Mouse (Mus musculus): ENCODE measurements around the gene Ttc19.
A peak's percentile ranks its signal among the peaks of the same experiment; 100 is the strongest.
"Not testable (repeated sequence)": the region's sequence is repeated elsewhere in the genome, so short reads cannot be mapped to it uniquely, and the experiment has no call there.

Ttc19 gene

DNA sequence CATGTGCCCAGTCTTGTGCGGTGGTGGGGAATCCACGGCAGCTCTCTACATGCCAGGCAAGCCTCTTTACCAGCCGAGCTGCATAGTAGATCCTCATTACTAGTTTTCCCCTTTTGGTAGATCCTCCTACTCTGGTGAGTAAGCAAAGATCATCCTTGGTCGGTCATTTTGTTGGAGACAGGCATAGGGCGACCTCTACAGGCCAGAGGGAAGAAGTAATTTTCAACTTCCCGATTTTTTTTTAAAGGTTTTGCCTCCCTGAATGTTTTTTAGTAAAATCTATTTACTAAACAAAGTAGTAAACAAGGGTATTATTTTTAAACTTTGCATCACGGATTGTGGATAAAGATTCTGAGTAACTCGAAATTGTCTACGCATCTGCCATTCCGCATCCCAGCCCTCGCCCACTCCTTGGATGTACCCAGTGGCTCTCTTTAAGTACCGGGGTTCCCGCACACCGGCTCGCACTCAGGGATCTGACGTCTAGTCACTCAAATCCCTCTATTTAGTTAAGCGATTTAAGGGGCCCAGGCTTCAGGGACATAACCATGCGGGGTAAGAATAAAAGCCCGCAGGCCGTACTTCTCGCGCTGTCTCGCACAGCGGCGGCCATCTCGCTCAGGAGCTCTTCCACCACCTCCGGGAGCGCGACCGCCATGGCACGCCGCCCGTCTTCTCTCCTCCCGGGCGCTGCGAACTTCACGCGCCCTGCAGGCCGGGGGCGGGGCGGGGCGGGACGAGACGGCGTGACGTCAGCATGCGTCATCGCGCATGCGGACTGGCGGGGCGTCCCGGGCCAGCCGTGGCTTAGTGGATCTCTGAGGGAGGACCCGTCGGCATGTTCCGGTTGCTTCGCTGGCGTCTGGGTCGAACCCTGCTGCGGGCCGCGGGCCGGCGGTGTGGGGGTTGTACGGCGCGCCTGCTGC, at the start of gene Ttc19, which contains the start of gene Zswim7:
Ttc19 (plus strand) TSS at position 799 of the 926 bp plus-strand sequence.
Zswim7 (minus strand) TSS at position 701 of the 926 bp plus-strand sequence.
- peak; percentile 90 for DNase-seq

DNA sequence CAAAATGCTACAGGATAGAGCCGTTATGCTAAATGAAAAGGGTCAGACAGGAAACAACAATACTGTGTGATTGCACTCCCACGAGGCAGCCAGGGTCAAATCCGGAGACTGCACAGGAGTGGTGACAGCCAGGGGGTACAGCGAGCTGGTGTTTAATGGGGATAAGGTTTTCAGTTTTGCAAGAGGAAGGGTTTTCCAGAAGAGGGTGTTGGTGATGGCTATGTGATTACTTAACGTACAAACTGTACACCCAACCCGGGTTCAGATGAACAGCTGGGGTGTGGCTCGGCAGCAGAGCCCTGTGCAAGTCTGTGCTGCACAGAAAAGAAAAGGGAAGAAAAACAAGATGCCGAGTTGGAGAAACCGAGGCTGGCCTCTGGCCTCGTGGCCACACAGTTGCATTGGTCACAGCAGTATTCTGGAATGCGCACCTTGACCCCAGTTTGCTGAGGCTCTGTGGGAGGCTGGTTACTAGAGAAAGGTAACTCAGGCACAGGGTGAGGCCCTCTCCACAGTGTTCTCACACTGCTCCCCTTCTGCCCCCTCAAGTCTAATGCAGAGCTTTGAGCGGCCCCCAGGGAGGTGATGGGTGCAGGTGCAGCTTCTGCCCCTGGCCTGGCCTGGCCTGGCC, 40.5 kb upstream of the Ttc19 start:
- DNase-seq, result no peak

DNA sequence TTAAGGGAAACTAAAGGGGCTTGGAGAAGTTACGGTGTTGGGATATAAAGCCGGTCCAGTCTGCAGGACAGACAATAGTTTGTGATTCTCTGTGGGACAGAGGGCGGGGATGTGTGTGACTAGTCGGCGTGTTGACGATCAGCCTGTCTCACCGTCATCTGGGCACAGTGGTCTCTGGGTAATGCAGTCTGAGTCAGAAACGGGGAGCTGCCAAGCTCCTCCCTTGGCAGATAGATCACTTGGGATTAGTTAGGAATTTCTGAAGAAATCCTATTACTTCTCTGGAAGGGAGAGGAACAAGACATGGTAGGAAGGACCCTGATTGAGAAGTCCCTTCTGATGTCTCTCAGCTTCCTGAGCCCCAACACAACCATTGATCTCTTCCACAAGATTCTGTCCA, 37.4 kb upstream of the Ttc19 start:
- no peak for DNase-seq

DNA sequence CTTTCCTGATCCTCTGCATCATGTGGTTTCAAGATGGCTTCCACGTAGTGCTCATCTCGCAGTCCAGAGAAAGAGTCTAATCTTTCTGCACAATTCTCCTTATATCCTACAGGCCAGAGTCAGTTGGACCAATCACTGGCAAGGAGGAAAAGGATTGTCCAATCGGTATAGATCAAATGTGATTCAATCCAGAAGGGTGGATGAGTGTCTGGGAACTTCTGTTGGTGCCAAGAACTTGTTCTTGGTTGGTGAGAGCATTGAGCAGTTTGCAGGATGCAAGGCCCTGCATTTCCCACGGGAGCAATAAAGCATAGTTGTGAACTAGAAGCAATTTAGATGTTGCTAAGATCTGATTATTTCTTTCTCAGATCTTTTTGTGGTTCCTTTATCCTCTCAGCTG, 36.8 kb upstream of the Ttc19 start:
- DNase-seq, result no peak

DNA sequence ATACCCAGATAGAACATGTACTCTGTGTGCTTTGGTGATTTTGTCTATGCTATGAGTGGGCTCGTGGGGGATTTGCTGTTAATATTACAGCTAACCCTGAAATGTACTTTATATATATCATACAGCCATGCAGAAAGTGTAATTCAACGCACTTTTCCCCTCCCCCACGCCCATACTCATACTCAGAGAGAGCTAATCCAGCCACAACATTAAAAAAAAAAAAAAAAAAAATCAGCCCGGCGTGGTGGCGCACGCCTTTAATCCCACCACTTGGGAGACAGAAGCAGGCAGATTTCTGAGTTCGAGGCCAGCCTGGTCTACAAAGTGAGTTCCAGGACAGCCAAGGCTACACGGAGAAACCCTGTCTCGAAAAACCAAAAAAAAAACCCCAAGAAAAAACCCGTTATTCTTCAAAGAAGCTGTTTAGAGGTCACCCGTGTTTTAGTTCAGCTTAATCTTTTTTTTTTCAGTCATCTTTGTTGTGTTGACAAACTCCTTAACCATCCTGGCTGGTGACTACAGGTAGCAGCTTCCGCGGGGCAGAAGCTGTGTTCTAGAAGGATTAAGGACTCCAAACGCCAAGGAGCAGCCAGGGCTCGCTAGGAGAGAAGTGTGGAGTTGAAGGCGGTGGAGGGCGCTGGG, 33.4 kb upstream of the Ttc19 start:
- no peak for DNase-seq

DNA sequence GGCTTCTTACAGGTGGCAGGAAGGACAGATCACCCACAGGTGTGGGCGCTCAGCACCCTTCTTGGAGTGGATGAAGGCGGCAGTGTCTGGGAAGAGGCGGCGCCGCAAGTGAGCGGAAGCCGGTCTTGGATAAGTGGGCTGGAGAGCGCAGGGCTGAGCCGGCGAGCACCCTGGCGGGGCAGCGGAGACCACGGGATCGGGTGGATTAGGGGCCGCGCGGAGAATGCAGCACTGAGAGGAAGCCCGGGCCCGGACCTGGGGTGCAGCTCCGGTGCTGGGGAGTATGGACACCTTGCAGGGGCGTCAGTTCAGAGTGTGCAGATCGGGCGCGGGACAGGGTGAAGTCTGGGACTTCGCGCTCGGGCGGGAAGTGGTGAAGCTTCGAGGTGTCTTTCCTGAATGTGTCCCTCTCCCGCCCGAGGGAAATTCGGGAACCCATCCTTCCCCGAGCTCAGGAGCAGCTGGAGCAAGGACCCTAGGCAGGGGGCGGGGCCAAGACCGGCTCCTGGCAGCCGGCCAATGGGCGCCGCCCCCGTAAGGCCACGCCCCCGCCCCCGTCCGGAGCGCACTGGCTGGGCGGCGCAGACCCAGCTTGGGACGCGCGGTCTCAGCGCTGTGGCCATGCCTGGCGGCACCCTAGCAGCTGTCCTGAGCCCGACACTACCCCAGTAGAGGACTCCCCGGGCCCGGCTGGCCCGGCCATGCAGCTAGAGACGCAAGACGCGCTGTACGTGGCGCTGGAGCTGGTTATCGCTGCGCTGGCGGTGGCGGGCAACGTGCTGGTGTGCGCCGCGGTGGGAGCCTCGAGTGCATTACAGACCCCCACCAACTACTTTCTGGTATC, 32.6 kb upstream of the Ttc19 start, which contains the start of gene Adora2b:
Adora2b (plus strand) TSS at position 584 of the 844 bp plus-strand sequence.
- peak; percentile 14 for DNase-seq

DNA sequence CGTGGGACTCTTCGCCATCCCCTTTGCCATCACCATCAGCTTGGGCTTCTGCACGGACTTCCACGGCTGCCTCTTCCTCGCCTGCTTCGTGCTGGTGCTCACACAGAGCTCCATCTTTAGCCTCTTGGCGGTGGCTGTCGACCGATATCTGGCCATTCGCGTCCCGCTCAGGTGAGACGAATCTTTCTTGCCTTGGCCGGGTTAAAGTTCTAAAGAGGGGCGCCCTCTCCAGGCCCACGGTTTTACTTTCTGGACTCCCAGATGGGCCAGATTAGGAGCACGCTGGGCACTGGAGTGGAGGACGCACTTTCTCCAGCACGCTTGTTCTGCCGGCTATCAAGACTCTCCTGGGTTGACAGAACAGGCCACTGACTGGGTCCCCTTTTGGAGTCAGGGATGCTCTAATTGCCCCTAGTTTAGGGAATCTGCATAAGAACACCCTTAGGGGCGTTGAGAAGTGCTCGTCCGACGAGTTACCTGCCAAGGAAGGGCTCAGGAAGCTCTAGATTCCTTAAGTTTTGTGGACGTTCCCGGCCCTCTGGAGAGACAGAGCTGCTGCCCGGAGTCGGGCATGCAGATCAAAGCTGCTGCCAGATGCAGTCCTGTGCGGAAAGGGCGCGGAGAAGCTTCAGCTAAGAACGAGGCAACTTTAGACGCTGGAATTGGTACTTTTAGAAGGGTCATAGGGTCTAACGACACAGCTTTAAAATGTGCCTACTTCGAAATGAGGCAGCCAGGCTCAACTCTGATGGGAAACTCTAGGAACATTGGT, 31.8 kb upstream of the Ttc19 start:
- peak; percentile 27 for DNase-seq

DNA sequence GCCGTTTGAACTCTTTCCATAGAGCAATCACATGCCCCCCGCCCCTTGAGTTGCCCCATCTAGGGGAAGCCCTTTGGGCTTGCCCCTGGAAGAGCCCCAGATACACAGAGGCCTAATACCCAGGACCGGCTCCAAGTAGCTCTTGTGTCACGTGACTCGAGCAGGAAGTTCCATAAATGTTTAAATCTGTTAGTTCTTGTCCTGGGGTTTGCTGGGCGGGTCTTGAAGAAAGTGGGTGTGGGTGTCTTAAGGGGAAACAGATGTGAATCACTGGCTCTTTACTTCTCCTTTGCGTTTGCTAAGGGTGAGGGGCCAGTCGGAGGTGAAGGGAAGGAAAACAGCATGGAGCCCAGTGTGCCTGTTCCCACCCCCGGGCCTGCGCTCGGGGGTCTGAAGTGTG, 30.2 kb upstream of the Ttc19 start:
- DNase-seq, result no peak

DNA sequence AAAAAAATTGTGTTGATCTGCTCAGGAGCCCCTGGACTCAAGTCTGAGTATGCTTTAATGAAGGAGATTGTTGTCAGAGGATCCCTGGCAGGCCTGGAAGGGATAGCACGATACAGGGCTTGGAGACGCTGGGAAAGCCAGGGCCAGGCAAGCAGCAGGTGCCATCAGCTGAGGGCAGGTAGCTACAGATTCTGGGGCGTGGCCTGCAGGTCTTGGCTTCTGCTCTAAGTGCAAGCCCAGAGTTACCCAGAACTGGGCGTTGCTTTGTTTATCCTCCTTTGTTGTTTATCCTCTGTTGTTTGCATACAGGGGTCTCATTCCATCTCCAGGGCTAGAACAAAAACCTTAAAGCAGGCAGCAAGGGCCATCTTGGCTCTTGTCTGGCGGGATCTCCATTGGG, 27.9 kb upstream of the Ttc19 start:
- no peak for DNase-seq

DNA sequence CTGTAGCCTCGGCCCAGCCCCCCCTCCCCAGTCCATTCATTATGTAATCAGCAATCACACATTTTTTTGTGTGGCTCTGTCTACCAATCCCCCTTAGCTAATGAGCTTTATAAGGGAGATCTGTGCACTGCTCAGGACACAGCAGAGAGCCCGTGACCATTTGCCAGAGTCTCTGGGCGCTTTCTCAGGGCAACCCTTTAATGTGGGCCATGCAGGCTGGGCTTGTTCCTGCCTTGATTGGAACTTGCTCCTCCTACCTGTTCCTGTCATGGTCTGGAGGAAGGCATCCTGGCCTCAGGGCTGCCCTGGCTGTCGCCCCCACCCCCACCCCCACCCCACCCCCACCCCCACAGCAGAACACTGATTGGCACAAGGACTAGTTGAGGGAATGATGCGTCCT, 22.1 kb upstream of the Ttc19 start:
- DNase-seq, result no peak

DNA sequence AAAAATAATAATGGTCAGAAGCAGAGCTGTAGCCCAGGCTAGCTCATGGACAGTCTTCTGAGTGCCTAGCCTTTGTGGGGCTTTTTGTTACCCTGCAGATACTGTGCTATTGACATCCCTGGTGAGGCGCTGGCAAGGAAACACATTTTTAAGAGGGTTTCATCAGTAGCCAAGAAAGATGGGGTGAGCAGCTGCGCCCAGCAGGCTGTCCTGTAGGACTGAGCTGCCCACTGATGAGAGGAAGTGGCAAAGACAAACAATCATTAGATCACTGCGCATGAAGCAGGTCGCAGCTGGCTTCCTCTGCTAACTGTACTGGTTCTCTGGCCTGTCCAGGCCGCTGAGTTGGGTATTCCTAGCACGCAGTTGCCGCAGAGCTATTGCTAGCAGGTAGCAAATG, 17.7 kb upstream of the Ttc19 start:
- no peak for DNase-seq

DNA sequence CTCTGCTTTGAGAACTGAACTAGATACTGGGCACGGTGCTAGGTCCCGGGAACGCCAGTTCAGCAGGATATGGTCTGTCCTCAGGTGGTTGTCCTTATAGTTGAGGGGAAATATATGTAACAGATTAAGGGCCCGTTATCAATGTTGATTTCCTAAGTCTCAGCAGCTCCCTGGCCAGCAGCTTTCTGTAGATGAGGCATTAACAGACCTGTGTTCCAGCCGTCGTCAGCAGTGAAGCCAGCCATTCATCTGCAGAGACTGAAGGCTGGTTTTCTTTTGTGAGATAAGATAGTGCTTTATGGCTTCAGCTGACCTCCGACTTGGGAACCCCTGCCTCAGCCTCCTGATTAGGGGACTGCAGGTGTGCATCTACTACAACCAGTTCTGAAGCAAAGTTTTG, 17.3 kb upstream of the Ttc19 start:
- no peak for DNase-seq

DNA sequence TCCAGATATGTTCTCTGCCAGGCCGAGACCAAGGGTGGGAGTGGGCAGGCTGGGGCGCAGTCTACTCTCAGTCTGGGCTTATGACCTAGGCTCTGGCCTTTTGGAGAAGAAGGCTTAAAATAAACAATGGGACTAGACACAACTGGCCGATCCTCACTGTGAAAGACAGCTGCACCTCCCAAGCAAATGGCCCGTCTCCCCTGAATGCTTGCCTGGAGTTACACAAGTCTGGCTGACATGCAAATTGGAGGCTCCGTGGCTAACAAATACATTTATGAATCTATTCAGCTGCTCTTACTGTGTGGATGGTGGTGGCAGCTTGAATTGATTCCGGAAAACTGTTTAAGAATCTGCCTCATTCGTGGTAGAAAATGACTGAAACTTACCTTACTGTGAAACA, 15.6 kb upstream of the Ttc19 start:
- no peak for DNase-seq

DNA sequence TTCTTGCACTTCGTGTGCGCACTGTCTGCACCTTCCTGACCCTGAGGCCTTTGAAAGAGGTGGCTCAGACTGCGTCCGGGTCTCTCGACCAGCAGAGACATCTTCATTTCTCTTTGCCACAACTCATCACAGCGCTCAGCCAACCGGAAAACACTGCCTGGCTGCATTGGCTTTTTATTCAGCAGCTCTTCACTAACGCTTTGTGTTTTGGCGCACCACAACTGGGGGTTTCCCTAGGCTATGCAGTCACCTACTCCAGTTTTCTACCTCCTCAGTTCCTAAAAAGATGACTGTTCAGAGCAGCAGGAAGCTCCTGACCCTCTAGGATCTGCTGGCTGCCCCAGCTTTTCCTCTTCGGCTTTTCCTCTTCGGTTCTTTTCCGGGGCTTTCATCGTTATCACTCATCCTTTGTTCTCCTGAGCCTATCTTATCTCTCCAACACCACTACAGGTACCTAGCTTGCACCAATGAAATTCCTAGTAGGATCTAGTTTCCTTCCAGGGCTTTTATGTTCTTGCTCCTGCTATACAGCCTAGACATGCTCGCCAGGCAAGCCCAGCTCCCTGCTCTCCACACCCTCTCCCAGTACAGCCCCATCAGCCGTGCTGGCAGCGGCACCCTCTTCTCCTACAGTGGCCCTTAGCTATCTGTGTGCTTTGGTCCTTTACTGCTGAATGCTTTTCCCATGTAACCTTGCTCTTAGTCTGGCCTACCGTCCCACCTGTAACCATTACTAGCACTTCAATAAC, 14.6 kb upstream of the Ttc19 start:
- no peak for DNase-seq

DNA sequence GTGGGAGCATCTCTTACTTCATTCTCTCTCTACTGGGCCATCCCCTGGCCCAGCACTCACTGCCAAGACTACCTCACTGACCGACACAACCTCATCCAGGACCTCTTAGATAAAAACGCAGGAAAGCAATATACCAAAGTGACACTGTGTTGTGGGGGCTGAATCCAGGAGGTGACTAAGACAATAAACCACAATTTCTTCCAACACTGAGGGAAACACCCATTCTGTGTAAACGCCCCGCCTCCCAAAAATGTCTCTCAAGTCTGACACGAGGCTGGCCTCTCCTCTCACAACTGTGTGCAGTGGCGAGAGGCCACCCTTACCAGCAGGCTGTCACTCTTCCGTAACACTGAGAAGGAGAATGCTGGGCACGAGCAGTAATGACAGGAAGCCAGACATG, 12.9 kb upstream of the Ttc19 start:
- DNase-seq, result no peak

DNA sequence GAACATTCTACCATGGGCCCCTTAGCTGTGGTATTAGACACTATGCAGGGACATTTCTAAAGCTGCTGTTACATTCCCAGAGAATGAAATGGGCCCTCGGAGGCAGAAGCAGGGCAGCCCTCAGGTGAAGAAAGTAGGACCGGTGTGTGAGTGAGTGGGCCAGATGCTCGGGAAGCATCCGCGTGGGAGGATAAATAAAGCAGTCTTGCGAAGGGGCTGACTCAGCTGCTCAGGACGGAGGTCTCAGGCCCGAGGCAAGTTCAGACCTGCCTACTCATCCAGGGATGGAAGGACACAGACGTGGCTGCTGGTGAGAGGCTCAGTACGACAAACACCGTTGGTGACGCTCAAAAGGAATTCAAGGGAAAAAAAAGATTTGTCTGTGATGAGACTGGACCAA, 12.2 kb upstream of the Ttc19 start:
- no peak for DNase-seq

DNA sequence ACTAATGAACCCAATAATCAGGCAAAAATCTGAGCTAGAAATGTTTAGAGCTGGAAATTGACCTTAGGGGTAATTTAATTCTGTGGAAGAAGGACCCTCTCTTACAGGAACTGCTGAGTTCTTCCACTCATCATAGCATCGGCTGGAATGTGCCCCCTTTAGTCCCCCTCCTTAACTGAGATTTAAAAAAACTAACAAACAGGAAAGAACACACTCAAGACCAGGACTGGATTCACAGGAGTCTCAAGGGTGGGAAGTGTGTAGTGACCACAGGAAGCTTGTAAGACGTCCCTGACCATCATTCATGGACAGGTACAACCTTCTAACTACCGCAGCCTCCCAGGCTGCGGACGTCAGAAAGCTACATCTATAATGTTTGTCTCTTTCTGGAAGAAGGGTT, 10.4 kb upstream of the Ttc19 start:
- DNase-seq, result no peak

DNA sequence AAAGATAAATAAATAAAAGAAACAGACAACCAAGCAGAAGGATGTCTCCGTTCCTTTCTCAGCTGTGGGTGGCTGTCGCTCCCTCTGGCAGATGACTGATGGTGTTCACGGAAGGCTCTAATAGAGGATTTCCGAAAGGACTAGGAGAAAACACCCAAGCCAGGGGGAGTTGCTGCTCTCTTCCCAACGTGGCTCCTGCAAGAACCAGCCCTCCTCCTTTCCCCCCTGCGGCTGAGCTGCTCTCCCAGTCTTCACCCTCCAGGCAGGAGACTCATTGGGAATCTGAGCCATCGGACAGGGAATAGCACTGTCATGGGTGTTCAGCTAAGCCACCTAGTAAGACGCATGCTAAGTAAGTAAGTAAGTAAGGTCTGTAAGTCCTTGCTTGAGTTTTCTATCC, 4.2 kb upstream of the Ttc19 start:
- DNase-seq, result no peak

DNA sequence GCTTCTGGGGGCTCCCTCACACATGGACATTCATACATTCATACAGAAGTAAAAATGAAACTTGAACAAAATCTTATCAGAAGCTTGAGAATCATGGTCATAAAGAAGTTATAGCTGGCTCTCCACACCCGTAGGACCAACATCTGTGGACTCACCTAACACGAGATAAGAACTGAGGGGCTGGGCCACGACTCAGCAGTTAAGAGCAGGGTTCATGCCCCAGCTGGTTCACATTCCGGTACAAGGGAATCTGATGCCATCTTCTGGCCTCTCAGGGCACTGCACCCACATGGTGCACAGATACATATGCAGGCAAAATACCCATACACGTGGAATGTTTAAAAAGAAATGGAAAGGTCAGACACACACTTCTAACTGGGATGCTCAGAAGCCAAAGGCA, 3.2 kb upstream of the Ttc19 start:
- peak; percentile 26 for DNase-seq

DNA sequence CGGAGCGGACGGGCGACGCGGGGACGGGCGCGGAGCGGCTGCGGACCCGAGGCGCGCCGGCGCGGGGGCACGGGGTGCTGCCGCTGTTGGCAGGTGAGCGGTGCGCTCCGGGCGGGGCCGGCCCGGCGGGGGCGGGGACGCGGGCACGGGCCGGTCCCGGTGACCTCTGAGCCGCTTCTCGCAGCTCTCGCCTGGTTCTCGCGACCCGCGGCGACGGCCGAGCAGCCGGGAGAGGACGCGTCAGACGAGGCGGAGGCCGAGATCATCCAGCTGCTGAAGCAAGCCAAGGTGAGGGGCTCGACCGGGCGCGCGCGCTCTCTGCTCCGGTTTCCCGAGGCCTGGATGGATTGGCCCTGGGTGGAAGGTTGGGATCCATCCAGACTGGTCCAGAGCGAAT, 326 bp downstream of the Ttc19 start:
- no peak for DNase-seq

DNA sequence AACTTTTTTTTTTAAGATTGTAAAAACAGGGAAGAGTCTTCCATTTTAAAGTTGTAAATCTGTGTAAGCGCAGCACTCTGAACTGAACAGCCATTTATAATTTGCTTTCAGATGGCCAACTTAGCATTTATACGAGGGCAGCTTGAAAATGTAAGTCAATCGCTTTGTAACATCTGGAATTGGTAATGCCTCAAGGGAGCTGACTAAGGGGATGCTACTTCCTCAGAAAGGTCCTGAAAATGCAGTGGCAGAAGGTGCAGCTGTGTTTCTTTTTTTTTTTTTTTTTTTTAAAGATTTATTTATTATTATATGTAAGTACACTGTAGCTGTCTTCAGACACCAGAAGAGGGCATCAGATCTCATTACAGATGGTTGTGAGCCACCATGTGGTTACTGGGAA, 2.7 kb downstream of the Ttc19 start:
- not testable (repeated sequence) for DNase-seq

Data from cerebellum, adult 11 months (tissue).